Mouse (Mus musculus) left cerebral cortex, postnatal 10 days (tissue): ENCODE results near the gene 4931440F15Rik. TPM values are rescaled to one million over a fixed set of nuclear protein-coding genes. Genes with fewer than 3 reads are reported as not detected.

Experiments
- DNase-seq, 2 experiments: peaks; one replicate each; pipeline ENCODE4 v3.0.0; 2021 to 2022; ENCODE audit warnings: low spot score in 2 of 2, mixed read lengths in 1 of 2; ENCODE audit errors: extremely low spot score in 1 of 2
- intact Hi-C: fragments of 180-260 bp; cut with DNase I; formaldehyde crosslinking; loops from one replicate; pipeline ENCODE4 v1.15.1; 2025
- total RNA-seq, 2 experiments: library from RNA; stranded (reverse); gene quantifications; 2 replicates each; pipeline ENCODE4 v1.2.3; 2021

The 4931440F15Rik gene
- total RNA-seq, 2 experiments from 2014 or later, result 2.3 to 2.8 TPM

- DNase-seq, result peak; percentile 44 to 55
- intact Hi-C loops, result no loop called here
Measured at GRCm38 (mm10) chr11:29808173-29808980, 17.1 kb downstream of the 4931440F15Rik start.

- no peak for DNase-seq
- intact Hi-C loops, result no loop called here
Measured at GRCm38 (mm10) chr11:29807325-29807724, 18.1 kb downstream of the 4931440F15Rik start.

- intact Hi-C loops, result no loop called here
- DNase-seq, result no peak
Measured at GRCm38 (mm10) chr11:29801432-29802427, 23.7 kb downstream of the 4931440F15Rik start.

GRCm38 (mm10) chr11:29799839-29800238 is 25.6 kb downstream of the 4931440F15Rik start:
- intact Hi-C loops, result no loop called here
- no peak for DNase-seq

GRCm38 (mm10) chr11:29795106-29795505 is 30.4 kb downstream of the 4931440F15Rik start:
- intact Hi-C loops, result no loop called here
- peak in 1 of 2 experiments; percentile 43 for DNase-seq

GRCm38 (mm10) chr11:29794475-29794874 is 31.0 kb downstream of the 4931440F15Rik start:
- intact Hi-C loops, result no loop called here
- no peak for DNase-seq

- DNase-seq, result no peak
- intact Hi-C loops, result no loop called here
Measured at GRCm38 (mm10) chr11:29790796-29791195, 34.7 kb downstream of the 4931440F15Rik start.

- DNase-seq, result peak; percentile 77 to 90
- intact Hi-C loops, result no loop called here
Measured at GRCm38 (mm10) chr11:29788921-29789638, 36.4 kb downstream of the 4931440F15Rik start.

- intact Hi-C loops, result no loop called here
- DNase-seq, result no peak
Measured at GRCm38 (mm10) chr11:29788499-29788898, 37.0 kb downstream of the 4931440F15Rik start.

- intact Hi-C loops, result no loop called here
Measured at GRCm38 (mm10) chr11:29787473-29787872, 38.0 kb downstream of the 4931440F15Rik start.

GRCm38 (mm10) chr11:29786583-29787219 is 38.8 kb downstream of the 4931440F15Rik start:
- intact Hi-C loops, result no loop called here
- DNase-seq, result no peak

More at GRCm38 (mm10) chr11:29787473-29787872, 38.0 kb downstream of the 4931440F15Rik start:
- DNase-seq, result no peak

- intact Hi-C loops, result no loop called here
- DNase-seq, result no peak
Measured at GRCm38 (mm10) chr11:29779409-29780026, 46.0 kb downstream of the 4931440F15Rik start.

GRCm38 (mm10) chr11:29778936-29779335 is 46.5 kb downstream of the 4931440F15Rik start:
- DNase-seq, result no peak
- intact Hi-C loops, result no loop called here

GRCm38 (mm10) chr11:29777964-29778363 is 47.5 kb downstream of the 4931440F15Rik start:
- DNase-seq, result peak; percentile 65 to 69
- intact Hi-C loops, result no loop called here

GRCm38 (mm10) chr11:29774760-29775159 is 50.7 kb downstream of the 4931440F15Rik start:
- intact Hi-C loops, result no loop called here
- no peak for DNase-seq

- DNase-seq, result no peak
- intact Hi-C loops, result no loop called here
Measured at GRCm38 (mm10) chr11:29774296-29774695, 51.2 kb downstream of the 4931440F15Rik start.
